Mouse (Mus musculus): ENCODE results near the gene Nup210. TPM values are rescaled to one million over a fixed set of nuclear protein-coding genes. Genes with fewer than 3 reads are reported as not detected.
"Not testable (repeated sequence)": the region's sequence is repeated elsewhere in the genome, so short reads cannot be mapped to it uniquely, and the experiment has no call there.

The Nup210 gene
- polyA plus RNA-seq, 1 experiment from 2014 or later = 13.1 TPM

DNA sequence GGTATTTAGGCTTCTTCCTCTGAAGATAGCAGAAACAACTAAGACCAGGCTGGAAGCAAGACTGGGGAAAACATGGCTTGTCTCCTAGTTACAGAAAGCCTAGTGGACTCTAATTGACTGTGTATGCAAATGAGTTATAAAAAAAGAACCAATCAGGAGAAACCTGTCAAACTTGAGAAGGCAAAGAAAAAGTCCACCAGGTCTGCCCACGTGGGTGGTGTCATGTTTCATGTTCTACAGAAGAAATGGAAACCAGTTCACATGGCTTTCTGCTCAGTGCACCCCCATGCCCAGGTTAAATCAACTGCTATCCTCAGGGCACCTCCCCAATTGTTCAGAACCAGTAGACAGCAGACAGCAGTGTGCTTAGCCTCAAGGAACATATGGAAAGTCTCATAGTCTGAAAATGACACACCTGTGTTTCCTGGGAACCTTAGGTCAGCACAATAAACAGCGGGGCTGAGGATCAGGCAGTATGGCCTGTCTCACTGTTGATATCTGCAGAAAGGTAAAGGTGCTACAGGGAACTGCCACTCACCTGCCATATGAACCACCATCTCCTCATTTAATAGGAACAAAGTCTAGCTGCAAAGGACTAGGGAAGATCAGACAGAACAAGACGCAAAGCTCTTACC lies 11.7 kb downstream of the Nup210 start:
- H3K4me2 ChIP-seq (ENCODE audit: low read depth, low read length) = no peak overlapping the region
- no peaks in the 10 kb centered on the region for H3K36me3 ChIP-seq (ENCODE audit: control insufficient read depth, insufficient read depth, low read length)
- no peak overlapping the region for H3K4me3 ChIP-seq (ENCODE audit: low read depth, low read length)
- H3K4me1 ChIP-seq (ENCODE audit: control insufficient read depth, insufficient read depth, low read length) = 0 out of 2 replicates have a peak, but pooled peaks cover 3% of the 10 kb centered on the region
- no peak overlapping the region for H3K9ac ChIP-seq (ENCODE audit: low read depth, low read length)
- ATAC-seq (ENCODE audit: low read depth) (peak; percentile 68), DNase-seq (ENCODE audit: low spot score) (peak; percentile 83)
- H3K9me3 ChIP-seq (ENCODE audit: control insufficient read depth, low read length) = no peaks in the 10 kb centered on the region
- H3K27me3 ChIP-seq (replicated peaks; ENCODE audit: control insufficient read depth, insufficient read depth, low read length) = no peaks in the 10 kb centered on the region
- H3K27ac ChIP-seq (replicated peaks; ENCODE audit: low read depth, low read length) = no peak overlapping the region
- 44% methylated on average over 3 of the region's 3 CpGs for WGBS

- 75% methylated on average over 1 of the region's 1 CpGs for WGBS
These were observed 13.2 kb downstream of the Nup210 start for GRCm38 (mm10) chr6:91103421-91103820.

GRCm38 (mm10) chr6:91100621-91101020 lies 16.0 kb downstream of the Nup210 start:
- no peak for ATAC-seq (ENCODE audit: low read depth)

More at GRCm38 (mm10) chr6:91103421-91103820, 13.2 kb downstream of the Nup210 start:
- not testable (repeated sequence) for H3K4me3 ChIP-seq (ENCODE audit: low read depth, low read length); DNase-seq (ENCODE audit: low spot score); H3K4me1 ChIP-seq (ENCODE audit: control insufficient read depth, insufficient read depth, low read length); H3K27ac ChIP-seq (replicated peaks; ENCODE audit: low read depth, low read length); H3K27me3 ChIP-seq (replicated peaks; ENCODE audit: control insufficient read depth, insufficient read depth, low read length); ATAC-seq (ENCODE audit: low read depth); H3K9ac ChIP-seq (ENCODE audit: low read depth, low read length); H3K9me3 ChIP-seq (ENCODE audit: control insufficient read depth, low read length); H3K4me2 ChIP-seq (ENCODE audit: low read depth, low read length); H3K36me3 ChIP-seq (ENCODE audit: control insufficient read depth, insufficient read depth, low read length)

DNA sequence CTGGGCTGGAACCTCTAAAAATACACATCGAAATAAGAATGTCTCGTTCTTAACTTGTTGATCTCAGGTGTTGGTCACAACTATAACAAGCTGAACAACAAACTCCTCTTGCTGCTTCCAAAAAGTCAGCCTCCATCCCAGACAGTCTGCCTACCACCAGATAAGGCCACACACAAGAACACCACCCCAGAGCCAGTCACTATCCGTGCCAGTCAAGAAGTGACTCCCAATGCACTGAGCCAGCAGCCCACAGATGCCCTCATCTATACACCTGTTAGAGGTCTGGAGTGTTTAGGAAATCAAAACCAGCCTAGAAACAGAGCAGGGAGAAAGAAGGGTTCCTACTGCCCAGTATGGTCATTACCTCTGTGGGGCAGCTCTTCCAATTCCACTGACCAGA lies 18.8 kb downstream of the Nup210 start:
- DNase-seq (ENCODE audit: low spot score) (no peak), ATAC-seq (ENCODE audit: low read depth) (no peak)
- Histone ChIP-seq H3K27me3 (replicated peaks; ENCODE audit: control insufficient read depth, insufficient read depth, low read length) (no peaks in the 10 kb centered on the region), H3K4me1 (ENCODE audit: control insufficient read depth, insufficient read depth, low read length) (no peaks in the 10 kb centered on the region), H3K4me2 (ENCODE audit: low read depth, low read length) (no peak overlapping the region), H3K9me3 (ENCODE audit: control insufficient read depth, low read length) (no peaks in the 10 kb centered on the region), H3K4me3 (ENCODE audit: low read depth, low read length) (no peak overlapping the region), H3K36me3 (ENCODE audit: control insufficient read depth, insufficient read depth, low read length) (no peaks in the 10 kb centered on the region), H3K9ac (ENCODE audit: low read depth, low read length) (no peak overlapping the region), H3K27ac (replicated peaks; ENCODE audit: low read depth, low read length) (no peak overlapping the region)
- WGBS = 98% methylated on average over 3 of the region's 3 CpGs

More at GRCm38 (mm10) chr6:91100621-91101020, 16.0 kb downstream of the Nup210 start:
- DNase-seq (ENCODE audit: low spot score) = no peak
- H3K4me1 ChIP-seq (ENCODE audit: control insufficient read depth, insufficient read depth, low read length) = 0 out of 2 replicates have a peak, but pooled peaks cover 3% of the 10 kb centered on the region
- no peaks in the 10 kb centered on the region for H3K36me3 ChIP-seq (ENCODE audit: control insufficient read depth, insufficient read depth, low read length)
- no peaks in the 10 kb centered on the region for H3K9me3 ChIP-seq (ENCODE audit: control insufficient read depth, low read length)
- H3K27ac ChIP-seq (replicated peaks; ENCODE audit: low read depth, low read length) = no peak overlapping the region
- no peaks in the 10 kb centered on the region for H3K27me3 ChIP-seq (replicated peaks; ENCODE audit: control insufficient read depth, insufficient read depth, low read length)
- H3K9ac ChIP-seq (ENCODE audit: low read depth, low read length) = no peak overlapping the region
- no peak overlapping the region for H3K4me2 ChIP-seq (ENCODE audit: low read depth, low read length)
- H3K4me3 ChIP-seq (ENCODE audit: low read depth, low read length) = no peak overlapping the region
- 76% methylated on average over 5 of the region's 5 CpGs for WGBS

DNA sequence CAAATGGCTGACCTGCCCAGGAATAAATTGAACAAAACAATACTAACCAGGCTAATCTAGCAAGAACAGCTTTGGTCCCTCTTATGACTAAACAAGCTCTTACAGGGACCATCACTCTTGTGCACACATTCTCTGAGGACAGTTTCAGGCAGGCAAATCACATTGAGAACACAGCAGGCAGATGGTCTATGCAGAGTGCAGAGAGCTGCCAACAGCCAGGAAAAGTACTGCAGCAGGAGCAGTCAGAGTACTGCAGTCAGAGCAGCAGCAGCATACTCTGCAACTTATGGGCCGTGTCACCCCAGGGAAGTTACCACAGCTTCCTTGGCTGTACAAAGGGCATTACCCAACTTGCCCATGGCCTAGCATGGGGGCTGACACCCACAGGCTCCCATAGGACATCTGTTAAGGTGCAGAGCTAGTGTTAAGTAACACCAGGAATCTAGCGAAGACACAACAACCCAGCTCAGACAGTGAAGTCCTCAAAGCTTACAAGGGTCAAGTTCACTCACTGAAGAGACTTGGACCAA lies 21.5 kb downstream of the Nup210 start:
- 89% methylated on average over 2 of the region's 2 CpGs for WGBS
- no peak for ATAC-seq (ENCODE audit: low read depth)
- no peaks in the 10 kb centered on the region for H3K4me1 ChIP-seq (ENCODE audit: control insufficient read depth, insufficient read depth, low read length)

GRCm38 (mm10) chr6:91092216-91092899 lies 24.3 kb downstream of the Nup210 start:
- Histone ChIP-seq H3K27ac (replicated peaks; ENCODE audit: low read depth, low read length) (no peak overlapping the region; the same call in 1 of the 2 replicates), H3K9me3 (ENCODE audit: control insufficient read depth, low read length) (no peaks in the 10 kb centered on the region), H3K27me3 (replicated peaks; ENCODE audit: control insufficient read depth, insufficient read depth, low read length) (no peaks in the 10 kb centered on the region), H3K4me3 (ENCODE audit: low read depth, low read length) (no peak overlapping the region), H3K9ac (ENCODE audit: low read depth, low read length) (no peak overlapping the region), H3K4me2 (ENCODE audit: low read depth, low read length) (no peak overlapping the region), H3K4me1 (ENCODE audit: control insufficient read depth, insufficient read depth, low read length) (no peaks in the 10 kb centered on the region), H3K36me3 (ENCODE audit: control insufficient read depth, insufficient read depth, low read length) (no peaks in the 10 kb centered on the region)
- no peak for ATAC-seq (ENCODE audit: low read depth)
- DNase-seq (ENCODE audit: low spot score) = peak; percentile 38
- WGBS = 57% methylated on average over 10 of the region's 10 CpGs

More for the DNA sequence above, 21.5 kb downstream of the Nup210 start:
- no peak overlapping the region for H3K4me3 ChIP-seq (ENCODE audit: low read depth, low read length)
- no peak overlapping the region for H3K27ac ChIP-seq (replicated peaks; ENCODE audit: low read depth, low read length)
- H3K4me2 ChIP-seq (ENCODE audit: low read depth, low read length) = no peak overlapping the region
- no peaks in the 10 kb centered on the region for H3K36me3 ChIP-seq (ENCODE audit: control insufficient read depth, insufficient read depth, low read length)
- no peak for DNase-seq (ENCODE audit: low spot score)
- no peak overlapping the region for H3K9ac ChIP-seq (ENCODE audit: low read depth, low read length)
- H3K9me3 ChIP-seq (ENCODE audit: control insufficient read depth, low read length) = no peaks in the 10 kb centered on the region
- H3K27me3 ChIP-seq (replicated peaks; ENCODE audit: control insufficient read depth, insufficient read depth, low read length) = no peaks in the 10 kb centered on the region

- no peak for DNase-seq (ENCODE audit: low spot score)
- H3K27ac ChIP-seq (replicated peaks; ENCODE audit: low read depth, low read length) = no peak overlapping the region
- no peak overlapping the region for H3K4me3 ChIP-seq (ENCODE audit: low read depth, low read length)
- no peaks in the 10 kb centered on the region for H3K27me3 ChIP-seq (replicated peaks; ENCODE audit: control insufficient read depth, insufficient read depth, low read length)
- no peak overlapping the region for H3K9ac ChIP-seq (ENCODE audit: low read depth, low read length)
- H3K4me1 ChIP-seq (ENCODE audit: control insufficient read depth, insufficient read depth, low read length) = no peaks in the 10 kb centered on the region
- 76% methylated on average over 5 of the region's 5 CpGs for WGBS
- H3K4me2 ChIP-seq (ENCODE audit: low read depth, low read length) = no peak overlapping the region
- no peaks in the 10 kb centered on the region for H3K9me3 ChIP-seq (ENCODE audit: control insufficient read depth, low read length)
- no peaks in the 10 kb centered on the region for H3K36me3 ChIP-seq (ENCODE audit: control insufficient read depth, insufficient read depth, low read length)
- no peak for ATAC-seq (ENCODE audit: low read depth)
These were observed 31.3 kb downstream of the Nup210 start for GRCm38 (mm10) chr6:91085114-91085892.

DNA sequence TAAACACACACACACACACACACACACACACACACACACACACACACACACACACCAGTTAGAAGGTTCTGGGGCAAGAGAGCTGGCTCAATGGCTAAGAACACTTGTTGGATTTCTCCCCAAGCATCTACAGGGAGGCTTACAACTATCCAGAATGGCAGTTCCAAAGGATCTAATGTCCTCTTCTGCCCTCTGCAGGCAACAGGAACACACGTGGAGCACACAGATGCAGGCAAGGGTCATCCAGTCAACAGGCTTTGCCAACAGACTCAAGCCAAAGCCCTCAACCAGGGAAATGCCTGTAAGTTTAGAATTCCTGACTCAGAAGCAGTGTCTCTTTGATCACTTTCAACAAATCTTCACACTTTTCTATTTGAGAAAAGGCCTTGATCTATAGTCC lies 36.6 kb downstream of the Nup210 start:
- Histone ChIP-seq H3K4me1 (ENCODE audit: control insufficient read depth, insufficient read depth, low read length) (peaks cover 8% of the 10 kb centered on the region), H3K36me3 (ENCODE audit: control insufficient read depth, insufficient read depth, low read length) (no peaks in the 10 kb centered on the region), H3K9me3 (ENCODE audit: control insufficient read depth, low read length) (no peaks in the 10 kb centered on the region), H3K27me3 (replicated peaks; ENCODE audit: control insufficient read depth, insufficient read depth, low read length) (no peaks in the 10 kb centered on the region), H3K4me2 (ENCODE audit: low read depth, low read length) (no peak overlapping the region), H3K4me3 (ENCODE audit: low read depth, low read length) (no peak overlapping the region), H3K9ac (ENCODE audit: low read depth, low read length) (no peak overlapping the region), H3K27ac (replicated peaks; ENCODE audit: low read depth, low read length) (no peak overlapping the region)
- ATAC-seq (ENCODE audit: low read depth) (no peak), DNase-seq (ENCODE audit: low spot score) (peak; percentile 21)
- 14% methylated on average over 1 of the region's 1 CpGs for WGBS

Data from embryonic facial prominence, embryonic 14.5 days (tissue).